Mouse (Mus musculus) brown adipose tissue, adult 24 weeks (tissue): ENCODE measurements around the gene Exoc6. TPM values are rescaled to one million over a fixed set of nuclear protein-coding genes. Genes with fewer than 3 reads are reported as not detected.
"Not testable (repeated sequence)": the region's sequence is repeated elsewhere in the genome, so short reads cannot be mapped to it uniquely, and the experiment has no call there.

Experiments
- H3K27ac ChIP-seq: fragments of 200-500 bp; replicated peaks from 2 replicates; pipeline ENCODE4 v1.5.1; 2012; ENCODE audit warnings: low read depth, mild to moderate bottlenecking, low read length
- H3K4me1 ChIP-seq: fragments of 200-500 bp; 2 replicates; pipeline ENCODE4 v1.6.1; 2012; ENCODE audit warnings: low read length, mixed read lengths; ENCODE audit not compliant: control insufficient read depth, insufficient read depth, insufficient read length
- H3K4me3 ChIP-seq: fragments of 200-500 bp; 2 replicates; pipeline ENCODE4 v1.5.1; 2012; ENCODE audit warnings: low read depth, mild to moderate bottlenecking, low read length, moderate library complexity; ENCODE audit not compliant: insufficient read depth
- polyA plus RNA-seq: library from polyadenylated mRNA; stranded (reverse); fragments of >200 nt; gene quantifications from 2 replicates; pipeline ENCODE4 v1.2.4, GENCODE M21; 2012; ENCODE audit not compliant: missing spikeins, insufficient read depth, insufficient read length

The Exoc6 gene
- 15.8 and 18.1 TPM in 2 replicates for polyA plus RNA-seq

GRCm38 (mm10) chr19:37550101-37551039 lies at the start of gene Exoc6:
Exoc6 (plus strand) TSS chr19:37550418.
- Histone ChIP-seq H3K27ac (peak within 1 kb of the TSS; percentile 99), H3K4me1 (peaks cover 12% of the 10 kb centered on the region), H3K4me3 (peak within 1 kb of the TSS; percentile 99)

- H3K4me3 ChIP-seq, result no peak overlapping the region
- H3K4me1 ChIP-seq, result no peaks in the 10 kb centered on the region
- no peak overlapping the region for H3K27ac ChIP-seq
Observed at GRCm38 (mm10) chr19:37502996-37503395, 47.2 kb upstream of the Exoc6 start.

- H3K27ac ChIP-seq, result no peak overlapping the region
- no peaks in the 10 kb centered on the region for H3K4me1 ChIP-seq
- H3K4me3 ChIP-seq, result peak overlapping the region; percentile 3
Observed at GRCm38 (mm10) chr19:37506066-37506465, 44.2 kb upstream of the Exoc6 start.

GRCm38 (mm10) chr19:37506614-37507013 lies 43.6 kb upstream of the Exoc6 start:
- H3K4me1 ChIP-seq, result no peaks in the 10 kb centered on the region
- peak overlapping the region; percentile 3 for H3K4me3 ChIP-seq
- H3K27ac ChIP-seq, result no peak overlapping the region

- H3K27ac ChIP-seq, result no peak overlapping the region
- H3K4me3 ChIP-seq, result no peak overlapping the region
- H3K4me1 ChIP-seq, result no peaks in the 10 kb centered on the region
Observed at GRCm38 (mm10) chr19:37509725-37510124, 40.5 kb upstream of the Exoc6 start.

GRCm38 (mm10) chr19:37514811-37515292 lies 35.4 kb upstream of the Exoc6 start:
- H3K27ac ChIP-seq, result no peak overlapping the region
- H3K4me1 ChIP-seq, result no peaks in the 10 kb centered on the region
- H3K4me3 ChIP-seq, result no peak overlapping the region

GRCm38 (mm10) chr19:37517419-37517818 lies 32.8 kb upstream of the Exoc6 start:
- no peak overlapping the region for H3K27ac ChIP-seq
- peaks cover 3% of the 10 kb centered on the region; the same call in 1 of the 2 replicates for H3K4me1 ChIP-seq
- H3K4me3 ChIP-seq, result no peak overlapping the region

GRCm38 (mm10) chr19:37520740-37521433 lies 29.3 kb upstream of the Exoc6 start:
- no peak overlapping the region for H3K27ac ChIP-seq
- H3K4me3 ChIP-seq, result no peak overlapping the region

GRCm38 (mm10) chr19:37521434-37521781 lies 28.8 kb upstream of the Exoc6 start:
- Histone ChIP-seq H3K4me3 (no peak overlapping the region), H3K27ac (no peak overlapping the region), H3K4me1 (peaks cover 3% of the 10 kb centered on the region; the same call in 1 of the 2 replicates)

More at GRCm38 (mm10) chr19:37520740-37521433, 29.3 kb upstream of the Exoc6 start:
- H3K4me1 ChIP-seq, result peaks cover 3% of the 10 kb centered on the region; the same call in 1 of the 2 replicates

- Histone ChIP-seq H3K4me3 (no peak overlapping the region), H3K27ac (no peak overlapping the region), H3K4me1 (peaks cover 5% of the 10 kb centered on the region)
Observed at GRCm38 (mm10) chr19:37523280-37524062, 26.7 kb upstream of the Exoc6 start.

- H3K4me1 ChIP-seq, result peaks cover 3% of the 10 kb centered on the region
- H3K4me3 ChIP-seq, result no peak overlapping the region
- no peak overlapping the region for H3K27ac ChIP-seq
Observed at GRCm38 (mm10) chr19:37525925-37526324, 24.3 kb upstream of the Exoc6 start.

- no peak overlapping the region for H3K4me3 ChIP-seq
- H3K27ac ChIP-seq, result no peak overlapping the region
- peaks cover 3% of the 10 kb centered on the region for H3K4me1 ChIP-seq
Observed at GRCm38 (mm10) chr19:37526768-37527167, 23.4 kb upstream of the Exoc6 start.

GRCm38 (mm10) chr19:37527736-37528135 lies 22.5 kb upstream of the Exoc6 start:
- H3K4me1 ChIP-seq, H3K4me3 ChIP-seq, H3K27ac ChIP-seq: not testable (repeated sequence)

GRCm38 (mm10) chr19:37528581-37528980 lies 21.6 kb upstream of the Exoc6 start:
- peaks cover 3% of the 10 kb centered on the region for H3K4me1 ChIP-seq
- no peak overlapping the region for H3K27ac ChIP-seq
- no peak overlapping the region for H3K4me3 ChIP-seq

- Histone ChIP-seq H3K27ac (peak overlapping the region; percentile 30; the same call in 1 of the 2 replicates), H3K4me1 (peaks cover 3% of the 10 kb centered on the region), H3K4me3 (no peak overlapping the region)
Observed at GRCm38 (mm10) chr19:37529296-37529695, 20.9 kb upstream of the Exoc6 start.
